Mouse (Mus musculus) heart, adult 2 months (tissue): ENCODE measurements around the gene Fkbp6.

Experiments used
- CTCF ChIP-seq: fragments of 200-600 bp; IDR thresholded peaks from 2 replicates; pipeline ENCODE4 v1.8.1; 2022; ENCODE audit warnings: antibody characterized with exemption, mild to moderate bottlenecking, moderate library complexity
- EP300 ChIP-seq: fragments of 200-500 bp; IDR thresholded peaks from 2 replicates; pipeline ENCODE4 v1.6.1; 2011; ENCODE audit warnings: low read depth, low read length, control low read depth; ENCODE audit not compliant: insufficient read depth
- POLR2A ChIP-seq: fragments of 200-500 bp; IDR thresholded peaks from 2 replicates; pipeline ENCODE4 v1.6.1; 2011; ENCODE audit warnings: mild to moderate bottlenecking, low read depth, low read length, control low read depth; ENCODE audit not compliant: insufficient read depth

GRCm38 (mm10) chr5:135349862-135350261 lies at the start of gene Fkbp6:
- TF ChIP-seq CTCF (no peak), POLR2A (no peak), EP300 (no peak)
